Mouse (Mus musculus) B cell, adult 2 months (primary cell): ENCODE results near the gene Tmem164.

Experiments used
- DNase-seq, 2 experiments: peaks; one replicate each; pipeline ENCODE4 v3.0.0; 2022

Tmem164 gene

GRCm38 (mm10) chrX:142755542-142755941 is 74.3 kb downstream of the Tmem164 start:
- no peak for DNase-seq

- DNase-seq: no peak
Observed at GRCm38 (mm10) chrX:142760415-142760814, 79.2 kb downstream of the Tmem164 start.

GRCm38 (mm10) chrX:142763337-142763736 is 82.1 kb downstream of the Tmem164 start:
- DNase-seq: no peak

- DNase-seq: no peak
Observed at GRCm38 (mm10) chrX:142769698-142770097, 88.5 kb downstream of the Tmem164 start.

- no peak for DNase-seq
Observed at GRCm38 (mm10) chrX:142773658-142774057, 92.5 kb downstream of the Tmem164 start.

- no peak for DNase-seq
Observed at GRCm38 (mm10) chrX:142776131-142776530, 94.9 kb downstream of the Tmem164 start.

- no peak for DNase-seq
Observed at GRCm38 (mm10) chrX:142778638-142779037, 97.4 kb downstream of the Tmem164 start.

- DNase-seq: no peak
Observed at GRCm38 (mm10) chrX:142786160-142787052, 105.2 kb downstream of the Tmem164 start.

GRCm38 (mm10) chrX:142792185-142792584 is 111.0 kb downstream of the Tmem164 start:
- DNase-seq: no peak

- no peak for DNase-seq
Observed at GRCm38 (mm10) chrX:142794069-142794610, 112.9 kb downstream of the Tmem164 start.

GRCm38 (mm10) chrX:142804596-142804995 is 123.4 kb downstream of the Tmem164 start:
- DNase-seq: no peak

GRCm38 (mm10) chrX:142806126-142806525 is 124.9 kb downstream of the Tmem164 start:
- DNase-seq: no peak

- no peak for DNase-seq
Observed at GRCm38 (mm10) chrX:142806620-142807061, 125.4 kb downstream of the Tmem164 start.

GRCm38 (mm10) chrX:142808411-142808810 is 127.2 kb downstream of the Tmem164 start:
- peak; percentile 49 to 55 for DNase-seq

GRCm38 (mm10) chrX:142813146-142813545 is 131.9 kb downstream of the Tmem164 start:
- DNase-seq: peak; percentile 36 to 44

- DNase-seq: peak; percentile 59 to 65
Observed at GRCm38 (mm10) chrX:142818057-142818682, 137.0 kb downstream of the Tmem164 start.

- DNase-seq: no peak
Observed at GRCm38 (mm10) chrX:142821239-142821638, 140.0 kb downstream of the Tmem164 start.

- peak; percentile 32 to 44 for DNase-seq
Observed at GRCm38 (mm10) chrX:142821846-142822245, 140.6 kb downstream of the Tmem164 start.

- no peak for DNase-seq
Observed at GRCm38 (mm10) chrX:142825309-142825708, 144.1 kb downstream of the Tmem164 start.

- DNase-seq: peak; percentile 12 to 21
Observed at GRCm38 (mm10) chrX:142827644-142828043, 146.4 kb downstream of the Tmem164 start.

GRCm38 (mm10) chrX:142828184-142828908 is 147.1 kb downstream of the Tmem164 start:
- no peak for DNase-seq

GRCm38 (mm10) chrX:142829267-142829666 is 148.1 kb downstream of the Tmem164 start:
- no peak for DNase-seq
